Mouse (Mus musculus) small intestine, adult 2 months (tissue): ENCODE measurements around the gene Traf4.

Experiments
- CTCF ChIP-seq: fragments of 200-500 bp; IDR thresholded peaks from 2 replicates; pipeline ENCODE4 v1.5.1; 2012; ENCODE audit warnings: low read depth, mild to moderate bottlenecking, control low read depth, inconsistent platforms, low read length, moderate library complexity, mixed read lengths; ENCODE audit not compliant: insufficient replicate concordance, insufficient read length; ENCODE audit errors: extremely low read depth
- POLR2A ChIP-seq: fragments of 200-500 bp; IDR thresholded peaks from 2 replicates; pipeline ENCODE4 v1.6.1; 2012; ENCODE audit warnings: low read depth, mild to moderate bottlenecking, control low read depth, inconsistent platforms, low read length, moderate library complexity

- TF ChIP-seq CTCF (no peak), POLR2A (no peak)
These were observed 31.5 kb downstream of the Traf4 start for GRCm38 (mm10) chr11:78133915-78134314.
